Mouse (Mus musculus) embryonic fibroblast, embryonic 13.5 days (primary cell): ENCODE measurements around the gene Tat.

Source experiments
- CTCF ChIP-seq: IDR thresholded peaks from 2 replicates; pipeline ENCODE4 v1.5.1; 2011; ENCODE audit warnings: mild to moderate bottlenecking, control low read depth, low read length, moderate library complexity, borderline replicate concordance; ENCODE audit not compliant: insufficient read depth
- POLR2A ChIP-seq: IDR thresholded peaks from 2 replicates; pipeline ENCODE4 v1.6.1; 2011; ENCODE audit warnings: low read depth, mild to moderate bottlenecking, control low read depth, low read length, moderate library complexity

- TF ChIP-seq POLR2A (no peak), CTCF (no peak)
Measured at GRCm38 (mm10) chr8:110036156-110036555, 45.9 kb downstream of the Tat start.
